Mouse (Mus musculus): ENCODE measurements at regions not wholly inside any gene's neighbourhood (a gene's known extent, or its start where the extent isn't known, plus 50 kb on each side); places are given as distances from the start of the nearest gene placed in this dataset.
"Not testable (repeated sequence)": the region's sequence is repeated elsewhere in the genome, so short reads cannot be mapped to it uniquely, and the experiment has no call there.

DNA sequence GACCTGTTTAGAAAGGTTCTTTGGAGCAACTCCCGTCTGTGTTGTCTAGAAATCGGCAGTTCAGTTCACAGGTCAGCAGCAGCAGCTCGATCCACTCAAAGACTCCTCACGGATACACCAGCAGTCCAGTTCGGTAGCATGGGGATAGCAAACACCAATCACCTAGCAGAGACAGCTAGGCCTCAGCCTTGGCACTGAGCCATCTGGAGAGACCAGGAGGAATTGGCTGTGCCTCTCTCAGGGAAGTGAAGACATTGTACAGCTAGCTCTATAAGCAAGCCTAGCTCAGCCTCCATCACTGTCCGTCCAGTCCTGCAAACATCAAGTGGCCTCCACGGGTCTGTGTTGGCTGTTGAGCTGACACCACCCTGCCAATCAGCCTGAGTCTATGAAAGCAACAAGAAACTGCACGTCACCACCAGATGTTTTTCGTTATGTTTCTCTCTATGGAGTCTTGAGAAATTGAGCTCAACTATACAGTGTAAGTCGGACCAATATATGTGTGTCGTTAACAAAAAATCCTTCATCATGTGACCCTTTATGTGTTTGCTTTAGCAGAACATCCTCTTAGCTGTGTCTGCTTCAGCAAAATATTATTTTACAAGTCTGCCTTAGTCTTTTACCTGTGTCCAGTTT, 209.3 kb downstream of the Plxna1 start:
- DNase-seq (ENCODE audit: low spot score in 2 of 2), result no peak

DNA sequence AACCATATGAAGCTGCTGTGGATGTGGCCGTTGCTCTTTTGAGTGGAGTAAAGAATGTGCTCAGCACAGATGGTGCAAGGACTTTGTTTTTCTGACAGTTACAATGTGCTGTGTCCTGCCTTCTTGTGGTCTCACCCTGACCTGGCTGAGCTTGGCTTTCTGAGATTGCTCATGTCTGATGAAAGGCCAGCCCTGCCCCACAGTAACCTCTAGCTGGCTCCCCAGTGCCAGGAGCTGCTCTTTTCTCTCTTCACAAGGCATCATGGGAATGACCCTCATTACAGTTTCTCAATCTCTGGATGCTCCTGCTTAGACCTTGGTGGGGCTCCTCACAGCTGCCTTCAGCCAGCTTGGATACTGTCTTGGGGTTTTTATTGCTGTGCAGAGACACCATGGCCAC, 204.9 kb downstream of the Plxna1 start:
- DNase-seq (ENCODE audit: low spot score in 2 of 2), result no peak

DNA sequence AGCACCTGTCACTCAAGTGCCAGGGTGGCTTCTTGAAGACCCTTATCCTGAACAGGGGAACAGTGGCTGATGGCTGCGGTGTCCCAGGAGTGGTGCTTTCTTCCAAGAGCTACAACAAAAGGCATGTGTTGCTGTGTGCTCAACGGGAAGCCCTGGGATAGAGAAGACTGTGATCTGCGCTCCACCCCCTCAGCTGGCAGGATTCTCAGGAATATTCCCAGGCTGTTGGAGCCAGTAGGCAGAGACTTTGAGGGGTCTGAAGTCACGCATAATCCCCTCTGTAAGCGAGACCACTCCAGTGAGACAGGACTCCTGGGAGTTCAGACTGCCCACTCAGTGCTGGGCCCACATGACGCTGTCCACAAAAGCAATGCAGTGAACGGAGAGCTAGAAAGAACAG, 202.4 kb downstream of the Plxna1 start:
- peak; percentile 26 for DNase-seq (ENCODE audit: low spot score in 2 of 2)

DNA sequence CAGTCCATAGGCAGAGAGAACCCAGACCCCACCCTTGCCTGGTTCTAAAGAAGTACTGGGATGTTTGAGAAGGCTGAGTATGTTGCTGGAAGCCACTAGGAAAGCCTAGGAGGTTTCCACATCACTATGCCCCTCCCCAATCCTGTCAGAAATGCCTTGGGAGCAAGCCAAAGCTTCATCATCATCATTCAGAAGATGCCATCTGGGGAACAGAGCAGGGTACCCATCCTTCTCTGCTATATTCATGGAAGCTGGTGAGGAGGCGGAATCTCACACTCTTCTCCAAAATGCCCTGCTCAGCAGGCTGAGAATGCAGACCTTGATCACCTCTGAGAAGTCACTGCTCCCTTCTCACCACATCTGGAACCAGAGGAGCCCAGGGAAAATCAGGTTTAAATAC, 200.7 kb downstream of the Plxna1 start:
- DNase-seq (ENCODE audit: low spot score in 2 of 2), result peak; percentile 30 to 36

DNA sequence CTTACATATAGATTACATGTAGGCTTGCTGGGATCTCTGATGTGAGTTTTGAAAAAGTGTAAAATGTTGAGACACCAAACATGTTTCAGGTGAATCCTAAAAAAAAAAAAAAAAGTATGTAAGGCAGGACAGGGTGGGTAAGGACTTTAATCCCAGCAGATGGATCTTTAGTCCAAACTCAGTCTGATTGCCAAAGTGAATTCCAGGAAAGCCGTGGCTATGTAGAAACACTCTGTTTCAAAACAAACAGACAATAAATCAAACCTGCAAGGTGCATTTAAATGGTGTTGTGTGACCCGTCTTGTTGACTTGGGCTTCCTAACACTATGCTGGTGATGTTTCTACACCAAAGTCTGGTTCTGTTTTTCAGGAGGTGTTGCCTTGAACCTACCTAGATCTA, 192.9 kb downstream of the Plxna1 start:
- DNase-seq (ENCODE audit: low spot score in 2 of 2), result no peak

DNA sequence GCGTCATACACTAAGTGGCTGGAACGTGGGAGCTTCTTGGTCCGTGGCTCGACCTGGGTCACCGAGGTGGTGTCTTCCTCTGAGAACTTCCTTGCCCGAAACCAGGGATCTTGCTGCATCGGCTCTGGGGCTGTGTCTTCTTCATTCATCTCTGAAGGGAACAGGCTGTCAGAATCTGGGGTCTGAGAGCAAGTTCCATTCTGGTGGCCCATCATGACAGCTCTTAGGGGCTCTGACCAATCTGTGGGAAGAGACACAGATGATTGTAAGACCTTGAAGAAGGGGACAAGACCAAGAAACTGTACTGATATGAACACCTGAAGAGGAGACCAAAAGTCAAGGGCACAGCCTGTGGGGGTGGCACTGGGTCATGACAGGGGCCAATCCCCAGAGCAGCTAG, 177.5 kb downstream of the Plxna1 start:
- DNase-seq (ENCODE audit: low spot score in 2 of 2), result not testable (repeated sequence)

DNA sequence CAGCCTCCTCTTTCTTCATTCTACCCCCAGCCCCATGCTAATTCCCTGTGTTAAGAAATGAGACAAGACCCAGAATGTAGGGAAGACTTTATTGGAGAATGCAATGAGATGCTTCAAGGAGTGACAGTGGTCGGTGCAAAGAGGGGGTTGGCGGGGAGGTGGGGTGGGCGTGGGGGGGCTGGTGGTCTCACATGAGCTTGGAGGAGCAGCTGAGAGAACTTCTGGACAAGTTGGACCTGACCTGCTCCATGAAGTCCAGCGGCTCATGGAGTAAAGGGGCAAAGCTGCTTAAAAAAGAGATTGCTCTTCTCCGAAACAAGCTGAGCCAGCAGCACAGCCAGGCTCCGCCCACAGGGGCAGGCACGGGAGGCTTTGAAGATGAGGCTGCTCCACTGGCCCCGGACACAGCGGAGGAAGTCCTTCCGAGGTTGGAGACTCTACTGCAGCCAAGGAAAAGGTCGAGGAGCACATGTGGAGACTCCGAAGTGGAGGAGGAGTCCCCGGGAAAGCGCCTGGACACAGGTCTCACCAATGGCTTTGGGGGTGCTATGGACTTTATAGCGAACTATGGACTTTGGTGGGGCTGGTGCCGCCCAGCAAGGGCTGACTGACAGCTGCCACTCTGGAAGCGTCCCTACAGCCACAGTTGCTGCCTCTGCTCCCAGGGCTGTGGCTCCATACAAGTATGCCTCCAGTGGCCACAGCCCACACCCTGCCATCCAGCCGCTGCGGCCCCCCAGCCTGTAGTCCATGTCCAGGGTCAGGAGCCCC, 161.7 kb downstream of the Plxna1 start:
- DNase-seq (ENCODE audit: low spot score in 2 of 2), result not testable (repeated sequence)

DNA sequence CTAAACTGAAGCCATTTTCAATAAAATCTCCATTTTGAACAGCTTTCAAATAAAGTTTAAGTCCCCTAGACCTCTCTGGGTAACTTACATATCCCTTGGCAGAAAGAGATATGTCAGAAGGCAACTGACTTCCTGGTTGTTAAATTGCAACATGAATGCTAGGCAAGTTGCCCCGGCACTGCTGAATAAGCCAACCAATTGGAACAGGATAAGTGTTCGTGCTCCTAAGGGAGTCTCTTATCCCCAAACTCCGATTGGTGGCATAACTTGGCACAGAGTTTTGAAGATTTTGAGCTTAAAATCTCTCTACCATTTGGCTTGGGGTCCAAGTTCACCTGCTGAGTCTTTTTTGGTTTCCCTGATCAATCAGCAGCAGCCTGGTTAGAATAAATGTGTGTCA, 147.4 kb downstream of the Plxna1 start:
- no peak for DNase-seq (ENCODE audit: low spot score in 2 of 2)

DNA sequence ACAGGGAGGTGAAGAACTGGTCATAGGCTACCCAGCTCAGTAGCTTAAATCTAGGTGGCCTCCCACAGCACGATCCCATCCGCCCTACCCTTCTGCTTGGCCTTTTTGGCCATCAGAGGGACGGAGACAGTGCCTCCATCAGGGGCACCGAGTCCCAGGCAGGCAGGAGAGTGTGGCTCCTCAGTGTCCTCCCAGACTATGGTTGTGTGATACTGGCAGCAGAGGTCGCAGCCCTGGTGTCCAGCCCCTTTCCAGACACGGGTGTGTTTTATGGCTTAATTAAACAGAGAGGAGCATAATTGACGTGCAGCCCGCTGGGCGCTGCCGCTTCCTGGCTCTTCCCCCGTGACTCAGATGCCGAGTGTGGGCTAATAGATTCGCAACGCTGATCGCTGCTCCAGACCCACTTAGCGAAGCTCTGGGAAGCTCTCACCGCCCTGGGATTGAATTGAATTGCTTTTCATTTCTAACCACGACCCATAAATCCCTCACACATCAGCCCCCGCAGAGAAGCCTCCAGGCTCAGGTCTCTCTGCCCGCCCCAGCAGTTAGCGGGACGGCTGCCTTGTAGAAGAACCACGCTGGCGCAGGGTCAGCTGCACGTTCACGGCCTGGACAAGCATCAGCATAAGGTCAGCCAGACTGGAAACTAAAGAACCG, 126.9 kb downstream of the Plxna1 start:
- DNase-seq (ENCODE audit: low spot score in 2 of 2), result peak; percentile 39 to 42

DNA sequence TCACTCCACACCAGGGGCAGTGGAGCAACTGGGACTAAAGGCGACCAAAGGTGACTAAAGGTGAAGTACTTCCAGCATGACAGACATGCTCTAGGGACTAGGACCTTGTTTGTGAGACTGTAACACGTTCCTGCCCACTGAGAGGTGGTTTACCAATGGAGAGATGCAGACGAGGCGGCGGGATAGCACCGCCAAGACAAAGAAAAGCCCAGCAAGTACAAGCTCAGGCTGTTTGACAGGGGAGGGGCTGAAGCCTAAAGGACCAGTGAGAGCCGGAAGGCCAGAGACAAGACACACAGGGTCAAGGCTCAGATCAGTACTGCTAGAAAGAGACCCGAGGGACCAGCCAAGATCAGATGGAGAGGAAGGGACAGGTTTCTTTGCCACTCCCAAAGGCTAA, 126.2 kb downstream of the Plxna1 start:
- no peak for DNase-seq (ENCODE audit: low spot score in 2 of 2)

DNA sequence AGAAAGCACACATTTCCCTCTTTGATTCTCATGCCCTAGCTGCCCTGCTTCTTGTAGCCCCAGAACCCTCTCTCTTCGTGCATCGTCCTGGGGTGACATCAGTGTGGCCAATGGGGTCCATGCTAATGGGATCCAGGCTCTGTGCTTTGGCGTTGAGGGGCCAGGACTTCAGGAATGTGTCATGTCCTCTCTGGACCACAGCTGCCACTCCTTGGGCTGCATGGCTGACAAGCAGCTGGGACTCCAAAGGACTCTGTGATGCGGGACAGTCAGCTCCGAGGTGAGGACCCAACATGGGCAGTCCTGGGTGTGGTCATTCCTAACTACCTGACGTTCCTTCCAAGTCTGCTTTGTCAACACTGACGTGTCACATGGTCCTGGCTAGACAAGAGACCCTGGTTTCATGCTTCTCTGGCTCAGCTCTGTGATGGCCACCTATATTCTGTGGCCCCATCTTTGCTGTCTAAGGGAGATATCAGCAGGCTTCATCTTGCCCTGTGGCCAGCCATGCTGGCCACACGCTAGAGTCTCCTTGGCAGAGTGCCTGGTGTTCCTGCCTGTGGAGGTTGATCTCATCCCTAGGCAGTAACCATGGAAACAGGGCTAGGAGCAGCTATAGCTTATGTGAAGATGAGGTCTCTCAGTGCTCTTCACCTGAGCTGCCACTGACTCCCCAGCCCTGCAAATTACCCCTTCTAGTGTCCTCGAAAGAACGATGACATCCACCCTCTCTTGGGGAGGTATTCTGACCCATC, 125.4 kb downstream of the Plxna1 start:
- DNase-seq (ENCODE audit: low spot score in 2 of 2), result peak; percentile 44 to 52

DNA sequence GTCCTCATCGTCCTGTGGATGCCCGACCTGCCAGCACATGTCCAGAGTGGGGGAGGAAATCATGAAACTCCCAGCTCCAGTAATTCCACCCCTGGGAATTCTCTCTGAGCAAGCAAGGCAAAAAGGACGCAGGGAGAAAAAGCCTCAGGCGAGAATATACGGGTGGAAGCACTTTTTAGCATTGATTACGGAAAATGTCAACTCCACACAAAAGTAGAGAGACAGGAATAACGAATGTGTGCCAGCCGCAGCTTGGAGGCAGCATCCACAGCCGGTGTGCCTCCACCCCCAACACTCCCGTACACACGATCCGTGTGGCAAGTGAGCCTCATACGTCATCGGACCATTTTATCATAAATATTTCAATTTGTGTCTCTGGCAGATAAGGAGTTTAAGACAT, 123.5 kb downstream of the Plxna1 start:
- peak; percentile 34 to 71 for DNase-seq (ENCODE audit: low spot score in 2 of 2)

DNA sequence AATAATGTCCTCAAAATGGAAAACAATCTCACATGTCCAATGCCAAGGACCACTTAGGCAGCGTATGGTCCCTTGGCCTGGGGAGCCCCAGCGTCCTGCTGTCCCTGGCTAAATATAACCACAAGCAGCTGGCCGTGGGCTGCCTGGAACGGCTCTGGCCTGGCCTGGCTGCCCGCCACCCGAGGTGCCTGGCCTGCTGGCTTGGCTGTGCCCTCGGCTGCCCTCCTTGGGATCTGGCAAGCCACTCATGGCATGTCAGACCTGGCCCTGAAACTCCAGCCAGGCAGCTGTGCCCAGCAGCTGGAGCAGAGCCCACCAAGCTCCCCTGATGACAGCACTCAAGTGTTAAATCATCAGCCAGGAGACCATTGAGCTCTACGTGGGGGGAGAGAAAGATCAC, 122.9 kb downstream of the Plxna1 start:
- DNase-seq (ENCODE audit: low spot score in 2 of 2), result peak; percentile 27 to 64

DNA sequence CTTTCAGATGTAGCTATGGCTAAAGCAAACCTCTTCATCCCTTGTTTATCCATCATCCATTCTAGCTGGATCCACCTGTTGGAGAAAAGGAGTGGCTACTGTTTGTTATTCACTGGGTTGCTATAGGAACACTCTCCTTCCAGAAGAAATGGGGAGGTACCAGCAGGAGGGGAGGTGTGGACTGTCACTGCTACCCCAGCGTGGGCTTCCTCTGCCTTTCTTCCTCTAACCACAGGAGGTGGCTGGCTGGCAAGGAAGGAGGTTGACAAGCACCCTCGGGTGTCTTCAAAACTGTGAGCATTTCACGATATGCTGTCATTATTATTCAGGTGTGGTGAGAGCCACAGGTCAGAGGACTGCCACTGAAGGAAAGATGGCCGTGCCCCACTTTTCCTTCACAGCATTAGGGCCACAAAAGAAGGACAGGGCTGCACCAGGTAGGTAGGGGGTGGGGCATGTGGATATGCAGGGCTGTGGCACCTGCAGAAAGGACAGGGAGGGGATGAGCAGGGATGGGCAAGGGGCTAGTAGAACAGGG, 122.2 kb downstream of the Plxna1 start:
- peak in 1 of 2 experiments; percentile 23 for DNase-seq (ENCODE audit: low spot score in 2 of 2)

DNA sequence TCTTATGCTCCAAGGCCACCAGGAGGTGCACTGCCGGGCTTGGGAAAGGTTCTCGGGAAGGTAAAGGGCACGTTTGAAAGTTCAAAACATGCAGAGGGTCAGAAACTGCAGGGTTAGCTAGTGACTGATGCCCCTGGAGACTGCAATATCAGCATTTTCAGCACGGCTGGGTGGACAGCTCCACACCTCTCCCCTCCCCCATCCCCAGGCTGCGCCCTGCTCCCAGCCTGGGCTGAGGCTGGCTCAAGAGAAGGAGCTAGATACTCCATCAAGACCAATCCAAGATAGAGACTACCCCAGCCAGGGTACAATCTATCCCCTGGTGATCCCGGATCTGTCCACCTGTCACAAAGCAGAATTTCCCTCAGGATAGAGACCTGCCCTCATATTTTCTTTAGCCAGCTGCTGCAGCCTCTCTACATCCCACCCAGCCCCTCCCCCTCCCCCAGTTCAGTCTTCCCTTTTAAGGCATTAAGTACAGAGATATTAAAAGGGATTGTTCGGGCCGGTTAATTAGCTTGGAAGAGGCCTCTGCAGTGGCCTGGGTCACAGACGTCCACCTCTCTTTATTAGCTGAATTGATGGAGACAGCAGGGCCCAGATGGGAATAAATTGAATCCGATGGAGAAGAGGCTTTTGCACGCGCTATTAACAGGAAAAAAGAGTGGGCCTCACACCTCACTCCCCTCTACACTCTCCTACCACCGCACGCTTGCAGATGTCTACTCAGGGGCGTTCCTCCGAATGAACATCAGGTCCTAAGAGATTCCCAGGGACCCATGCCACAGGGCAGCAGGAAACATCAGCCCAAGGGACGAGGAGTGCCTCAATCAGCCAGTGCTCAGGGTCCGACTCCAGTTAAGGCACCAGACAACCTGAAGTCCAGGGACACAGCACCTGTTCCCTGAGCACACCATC, 119.8 kb downstream of the Plxna1 start:
- DNase-seq (ENCODE audit: low spot score in 2 of 2), result no peak

DNA sequence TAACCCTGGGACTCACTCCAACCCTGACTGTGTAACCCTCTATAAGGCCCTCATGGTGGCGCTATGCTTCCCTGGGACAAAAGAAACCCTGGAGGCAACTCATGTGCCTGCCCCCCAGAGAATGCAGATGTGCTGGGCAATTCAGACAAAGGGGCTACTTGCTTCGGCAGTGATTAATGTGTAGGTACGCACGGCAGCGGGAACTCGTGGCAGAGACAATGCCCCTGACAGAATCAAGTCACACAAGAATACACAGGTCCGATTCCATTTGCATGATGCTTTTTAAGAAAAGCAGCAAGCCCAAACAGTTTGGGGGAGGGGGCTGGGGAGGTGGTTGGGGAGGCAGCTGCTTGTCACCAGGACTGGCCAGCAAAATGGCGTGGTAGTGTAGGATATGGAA, 116.9 kb downstream of the Plxna1 start:
- DNase-seq (ENCODE audit: low spot score in 2 of 2), result no peak

DNA sequence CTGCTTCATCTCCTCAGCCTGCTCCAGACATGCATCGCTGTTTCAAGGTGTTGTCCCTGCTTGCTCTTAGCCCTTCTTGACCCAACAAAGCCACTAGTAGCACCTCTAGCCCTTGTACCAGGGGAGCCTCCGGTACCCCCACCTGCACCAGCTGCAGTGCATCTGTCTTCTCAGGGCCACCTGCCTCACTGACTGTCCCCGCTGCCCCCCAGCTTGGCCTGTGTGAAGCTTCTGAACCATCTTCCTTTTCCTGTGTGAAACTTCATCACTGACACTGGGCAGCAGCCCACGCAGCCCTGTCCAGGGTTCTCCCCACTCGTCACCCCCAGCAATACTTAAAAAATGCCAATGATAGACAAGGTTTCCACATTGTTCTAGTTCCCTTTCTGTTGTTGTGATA, 116.2 kb downstream of the Plxna1 start:
- DNase-seq (ENCODE audit: low spot score in 2 of 2), result no peak

DNA sequence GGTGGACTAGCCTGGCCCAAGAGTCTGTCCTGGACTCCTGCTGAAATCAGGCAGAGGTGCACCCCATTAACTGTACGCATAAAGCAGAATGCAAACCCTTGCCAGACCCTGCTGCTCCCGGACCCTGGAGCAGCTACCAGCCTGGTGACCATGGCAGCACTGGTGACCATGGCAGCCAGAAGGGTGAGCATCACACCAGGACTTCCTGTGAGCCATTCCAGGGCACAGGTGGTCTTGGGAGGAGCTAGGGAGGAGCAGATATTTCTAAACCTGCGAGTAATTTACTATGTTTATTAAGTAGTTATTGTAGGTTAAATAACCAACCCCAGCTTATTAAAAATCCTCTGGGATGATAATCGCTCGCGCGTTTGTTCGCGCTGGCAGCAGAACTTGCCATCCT, 113.8 kb downstream of the Plxna1 start:
- DNase-seq (ENCODE audit: low spot score in 2 of 2), result no peak

DNA sequence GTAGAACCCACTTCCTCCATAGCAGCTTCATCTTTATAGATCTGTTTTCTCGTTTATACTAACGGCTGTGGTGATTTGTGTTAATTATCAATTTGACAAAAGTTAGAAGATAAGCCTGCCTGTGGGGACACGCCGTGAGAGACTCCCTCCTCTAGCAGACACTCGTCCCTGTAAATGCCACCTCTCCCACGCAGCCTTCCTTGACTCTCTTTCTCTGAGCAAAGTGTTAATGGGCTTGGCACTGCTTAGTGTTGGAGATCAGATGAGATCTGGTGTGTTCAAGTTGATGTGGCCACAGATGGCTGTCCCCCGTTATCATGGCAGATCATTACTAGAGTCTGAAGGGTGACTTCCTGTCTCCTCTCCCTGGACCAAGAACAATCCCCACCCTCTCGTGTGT, 113.1 kb downstream of the Plxna1 start:
- peak; percentile 31 to 53 for DNase-seq (ENCODE audit: low spot score in 2 of 2)

DNA sequence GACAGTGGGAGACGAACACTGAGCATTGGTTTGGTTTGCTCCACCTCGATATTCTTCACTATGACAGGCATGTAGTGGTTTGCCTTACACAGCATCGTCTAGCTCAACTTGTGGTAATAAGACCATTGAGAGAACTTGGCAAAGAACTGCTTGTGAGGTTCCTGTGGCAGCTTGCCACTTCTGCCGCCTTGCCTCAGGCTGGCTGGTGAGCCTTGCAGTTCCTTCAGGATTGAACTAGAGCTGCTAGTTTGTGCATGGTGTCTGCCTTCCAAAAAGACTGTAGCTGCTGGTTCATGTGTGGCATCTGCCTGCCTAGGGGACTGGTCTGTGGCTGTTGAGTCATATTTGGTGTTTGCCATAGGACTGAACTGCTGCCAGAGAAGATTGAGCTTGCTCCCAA, 110.8 kb downstream of the Plxna1 start:
- DNase-seq (ENCODE audit: low spot score in 2 of 2), result no peak

DNA sequence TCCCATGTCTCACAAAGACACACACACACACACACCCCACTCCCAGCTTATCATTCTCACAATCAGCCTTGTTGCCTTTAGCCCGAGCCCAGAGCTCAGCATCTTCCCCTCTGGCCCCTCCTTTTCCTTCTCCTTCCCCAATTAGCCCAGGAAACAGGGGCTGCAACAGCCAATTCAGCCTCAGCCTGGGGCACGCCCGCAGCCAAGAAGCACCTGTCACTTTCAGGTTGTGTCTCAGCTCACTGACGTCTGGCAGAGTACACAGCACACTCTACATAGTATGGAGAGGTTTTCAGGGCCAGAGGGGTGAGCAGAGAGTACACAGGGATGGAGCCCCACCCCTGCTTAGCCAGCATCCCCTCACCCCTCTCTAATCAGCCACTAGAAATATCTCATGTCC, 106.4 kb downstream of the Plxna1 start:
- no peak for DNase-seq (ENCODE audit: low spot score in 2 of 2)
